Mouse (Mus musculus): ENCODE data around the gene Tmem221. TPM values are rescaled to one million over a fixed set of nuclear protein-coding genes. Genes with fewer than 3 reads are reported as not detected.
"Not testable (repeated sequence)": the region's sequence is repeated elsewhere in the genome, so short reads cannot be mapped to it uniquely, and the experiment has no call there.

Gene Tmem221
- polyA plus RNA-seq, 1 experiment from 2014 or later = 0.21 TPM

- H3K9ac ChIP-seq (ENCODE audit: low read depth, low read length); H3K4me2 ChIP-seq; H3K4me3 ChIP-seq (ENCODE audit: low read depth, low read length); ATAC-seq (replicated peaks; ENCODE audit: insufficient number of reproducible peaks, low FRiP score, low TSS enrichment); H3K27me3 ChIP-seq (ENCODE audit: control insufficient read depth, insufficient read depth, low read length); H3K27ac ChIP-seq (ENCODE audit: low read depth, low read length); H3K36me3 ChIP-seq (ENCODE audit: control insufficient read depth, insufficient read depth, low read length); H3K9me3 ChIP-seq (replicated peaks; ENCODE audit: control insufficient read depth, low read length): not testable (repeated sequence)
- H3K4me1 ChIP-seq (ENCODE audit: control insufficient read depth, insufficient read depth, low read length) = peaks cover 15% of the 10 kb centered on the region
- 54% methylated on average over 5 of the region's 12 CpGs for WGBS (ENCODE audit: insufficient replicate concordance)
Observed at GRCm38 (mm10) chr8:71530735-71531467, 27.8 kb downstream of the Tmem221 start.

GRCm38 (mm10) chr8:71528362-71529073 lies 30.2 kb downstream of the Tmem221 start:
- no peak overlapping the region for H3K9ac ChIP-seq (ENCODE audit: low read depth, low read length)
- H3K27ac ChIP-seq (ENCODE audit: low read depth, low read length) = peak overlapping the region; percentile 89
- peaks cover 19% of the 10 kb centered on the region for H3K4me1 ChIP-seq (ENCODE audit: control insufficient read depth, insufficient read depth, low read length)
- H3K4me3 ChIP-seq (ENCODE audit: low read depth, low read length) = no peak overlapping the region
- no peaks in the 10 kb centered on the region for H3K36me3 ChIP-seq (ENCODE audit: control insufficient read depth, insufficient read depth, low read length)
- H3K9me3 ChIP-seq (replicated peaks; ENCODE audit: control insufficient read depth, low read length) = no peaks in the 10 kb centered on the region
- 64% methylated on average over 11 of the region's 11 CpGs for WGBS (ENCODE audit: insufficient replicate concordance)
- H3K27me3 ChIP-seq (ENCODE audit: control insufficient read depth, insufficient read depth, low read length) = peaks cover 12% of the 10 kb centered on the region
- ATAC-seq (replicated peaks; ENCODE audit: insufficient number of reproducible peaks, low FRiP score, low TSS enrichment) = peak; percentile 75; the same call in 1 of the 2 replicates
- no peak overlapping the region for H3K4me2 ChIP-seq

- peaks cover 19% of the 10 kb centered on the region for H3K4me1 ChIP-seq (ENCODE audit: control insufficient read depth, insufficient read depth, low read length)
- 33% methylated on average over 3 of the region's 3 CpGs for WGBS (ENCODE audit: insufficient replicate concordance)
- no peak overlapping the region for H3K9ac ChIP-seq (ENCODE audit: low read depth, low read length)
- H3K27ac ChIP-seq (ENCODE audit: low read depth, low read length) = peak overlapping the region; percentile 75
- H3K27me3 ChIP-seq (ENCODE audit: control insufficient read depth, insufficient read depth, low read length) = peaks cover 12% of the 10 kb centered on the region
- H3K4me2 ChIP-seq = no peak overlapping the region; the same call in 1 of the 2 replicates
- no peak; the same call in 1 of the 2 replicates for ATAC-seq (replicated peaks; ENCODE audit: insufficient number of reproducible peaks, low FRiP score, low TSS enrichment)
- H3K36me3 ChIP-seq (ENCODE audit: control insufficient read depth, insufficient read depth, low read length) = no peaks in the 10 kb centered on the region
- no peaks in the 10 kb centered on the region for H3K9me3 ChIP-seq (replicated peaks; ENCODE audit: control insufficient read depth, low read length)
- H3K4me3 ChIP-seq (ENCODE audit: low read depth, low read length) = no peak overlapping the region
Observed at GRCm38 (mm10) chr8:71527162-71527870, 31.4 kb downstream of the Tmem221 start.

GRCm38 (mm10) chr8:71526272-71526671 lies 32.4 kb downstream of the Tmem221 start:
- Histone ChIP-seq H3K4me1 (ENCODE audit: control insufficient read depth, insufficient read depth, low read length) (peaks cover 22% of the 10 kb centered on the region), H3K9ac (ENCODE audit: low read depth, low read length) (no peak overlapping the region), H3K9me3 (replicated peaks; ENCODE audit: control insufficient read depth, low read length) (no peaks in the 10 kb centered on the region), H3K36me3 (ENCODE audit: control insufficient read depth, insufficient read depth, low read length) (no peaks in the 10 kb centered on the region), H3K4me3 (ENCODE audit: low read depth, low read length) (no peak overlapping the region), H3K27me3 (ENCODE audit: control insufficient read depth, insufficient read depth, low read length) (peaks cover 12% of the 10 kb centered on the region), H3K27ac (ENCODE audit: low read depth, low read length) (peak overlapping the region; percentile 75), H3K4me2 (peak overlapping the region; percentile 32)
- ATAC-seq (replicated peaks; ENCODE audit: insufficient number of reproducible peaks, low FRiP score, low TSS enrichment) = no peak
- 5% methylated on average over 6 of the region's 6 CpGs for WGBS (ENCODE audit: insufficient replicate concordance)

GRCm38 (mm10) chr8:71525226-71526050 lies 33.2 kb downstream of the Tmem221 start, which contains the start of gene Ccdc194:
Gene Ccdc194 (minus strand): TSS chr8:71525711.
- peak within 1 kb of the TSS; percentile 20 for H3K4me3 ChIP-seq (ENCODE audit: low read depth, low read length)
- peak within 1 kb of the TSS; percentile 75 for H3K27ac ChIP-seq (ENCODE audit: low read depth, low read length)
- peak within 1 kb of the TSS; percentile 55 for H3K4me2 ChIP-seq
- ATAC-seq (replicated peaks; ENCODE audit: insufficient number of reproducible peaks, low FRiP score, low TSS enrichment) = no peak
- no peaks in the 10 kb centered on the region for H3K36me3 ChIP-seq (ENCODE audit: control insufficient read depth, insufficient read depth, low read length)
- no peaks in the 10 kb centered on the region for H3K9me3 ChIP-seq (replicated peaks; ENCODE audit: control insufficient read depth, low read length)
- peaks cover 12% of the 10 kb centered on the region for H3K27me3 ChIP-seq (ENCODE audit: control insufficient read depth, insufficient read depth, low read length)
- WGBS (ENCODE audit: insufficient replicate concordance) = 7% methylated on average over 46 of the region's 46 CpGs
- peaks cover 22% of the 10 kb centered on the region for H3K4me1 ChIP-seq (ENCODE audit: control insufficient read depth, insufficient read depth, low read length)
- H3K9ac ChIP-seq (ENCODE audit: low read depth, low read length) = peak within 1 kb of the TSS; percentile 2; the same call in 1 of the 2 replicates

GRCm38 (mm10) chr8:71521634-71522033 lies 37.0 kb downstream of the Tmem221 start:
- Histone ChIP-seq H3K4me2 (peak overlapping the region; percentile 24), H3K27me3 (ENCODE audit: control insufficient read depth, insufficient read depth, low read length) (peaks cover 12% of the 10 kb centered on the region), H3K27ac (ENCODE audit: low read depth, low read length) (no peak overlapping the region), H3K4me1 (ENCODE audit: control insufficient read depth, insufficient read depth, low read length) (peaks cover 14% of the 10 kb centered on the region), H3K4me3 (ENCODE audit: low read depth, low read length) (no peak overlapping the region), H3K9ac (ENCODE audit: low read depth, low read length) (no peak overlapping the region), H3K36me3 (ENCODE audit: control insufficient read depth, insufficient read depth, low read length) (no peaks in the 10 kb centered on the region), H3K9me3 (replicated peaks; ENCODE audit: control insufficient read depth, low read length) (no peaks in the 10 kb centered on the region)
- 6% methylated on average over 17 of the region's 17 CpGs for WGBS (ENCODE audit: insufficient replicate concordance)
- ATAC-seq (replicated peaks; ENCODE audit: insufficient number of reproducible peaks, low FRiP score, low TSS enrichment) = peak; percentile 68; the same call in 1 of the 2 replicates

DNA sequence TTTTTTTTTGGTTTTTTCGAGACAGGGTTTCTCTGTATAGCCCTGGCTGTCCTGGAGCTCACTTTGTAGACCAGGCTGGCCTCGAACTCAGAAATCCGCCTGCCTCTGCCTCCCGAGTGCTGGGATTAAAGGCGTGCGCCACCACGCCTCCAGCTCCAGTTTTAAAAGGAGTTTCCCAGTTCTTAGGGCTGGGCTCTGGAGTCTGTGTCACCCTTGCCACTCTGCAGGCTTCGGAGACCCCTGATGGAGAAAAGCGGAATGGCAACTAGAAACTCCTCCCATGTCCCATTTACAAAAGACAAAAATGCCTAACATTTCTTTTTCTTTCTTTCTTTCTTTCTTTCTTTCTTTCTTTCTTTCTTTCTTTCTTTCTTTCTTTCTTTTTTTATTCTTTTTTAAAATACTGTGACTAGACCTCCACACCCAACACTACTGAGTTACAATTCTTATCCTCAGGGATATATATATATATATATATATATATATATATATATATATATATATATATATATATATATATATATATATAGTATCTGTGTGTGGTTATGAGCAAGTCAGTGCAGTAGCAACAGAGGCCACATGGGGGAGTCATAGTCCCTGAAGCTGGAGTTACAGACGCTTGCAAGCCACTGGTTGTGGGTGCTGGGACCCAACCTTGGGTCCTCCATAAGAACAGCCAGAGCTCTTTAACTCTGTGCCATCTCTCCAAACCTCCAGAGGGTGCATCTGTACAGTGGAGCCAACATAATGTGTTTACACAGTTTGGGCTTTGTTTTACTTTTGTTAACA lies 39.4 kb downstream of the Tmem221 start:
- H3K36me3 ChIP-seq (ENCODE audit: control insufficient read depth, insufficient read depth, low read length); H3K4me2 ChIP-seq; ATAC-seq (replicated peaks; ENCODE audit: insufficient number of reproducible peaks, low FRiP score, low TSS enrichment); H3K9me3 ChIP-seq (replicated peaks; ENCODE audit: control insufficient read depth, low read length); H3K27ac ChIP-seq (ENCODE audit: low read depth, low read length); H3K27me3 ChIP-seq (ENCODE audit: control insufficient read depth, insufficient read depth, low read length); H3K4me1 ChIP-seq (ENCODE audit: control insufficient read depth, insufficient read depth, low read length); H3K9ac ChIP-seq (ENCODE audit: low read depth, low read length); H3K4me3 ChIP-seq (ENCODE audit: low read depth, low read length): not testable (repeated sequence)
- 32% methylated on average over 9 of the region's 10 CpGs for WGBS (ENCODE audit: insufficient replicate concordance)

All from heart, embryonic 11.5 days (tissue).